Mouse (Mus musculus): Measurements from ENCODE around the gene Ermp1.
A peak's percentile ranks its signal among the peaks of the same experiment; 100 is the strongest.

The Ermp1 gene

DNA sequence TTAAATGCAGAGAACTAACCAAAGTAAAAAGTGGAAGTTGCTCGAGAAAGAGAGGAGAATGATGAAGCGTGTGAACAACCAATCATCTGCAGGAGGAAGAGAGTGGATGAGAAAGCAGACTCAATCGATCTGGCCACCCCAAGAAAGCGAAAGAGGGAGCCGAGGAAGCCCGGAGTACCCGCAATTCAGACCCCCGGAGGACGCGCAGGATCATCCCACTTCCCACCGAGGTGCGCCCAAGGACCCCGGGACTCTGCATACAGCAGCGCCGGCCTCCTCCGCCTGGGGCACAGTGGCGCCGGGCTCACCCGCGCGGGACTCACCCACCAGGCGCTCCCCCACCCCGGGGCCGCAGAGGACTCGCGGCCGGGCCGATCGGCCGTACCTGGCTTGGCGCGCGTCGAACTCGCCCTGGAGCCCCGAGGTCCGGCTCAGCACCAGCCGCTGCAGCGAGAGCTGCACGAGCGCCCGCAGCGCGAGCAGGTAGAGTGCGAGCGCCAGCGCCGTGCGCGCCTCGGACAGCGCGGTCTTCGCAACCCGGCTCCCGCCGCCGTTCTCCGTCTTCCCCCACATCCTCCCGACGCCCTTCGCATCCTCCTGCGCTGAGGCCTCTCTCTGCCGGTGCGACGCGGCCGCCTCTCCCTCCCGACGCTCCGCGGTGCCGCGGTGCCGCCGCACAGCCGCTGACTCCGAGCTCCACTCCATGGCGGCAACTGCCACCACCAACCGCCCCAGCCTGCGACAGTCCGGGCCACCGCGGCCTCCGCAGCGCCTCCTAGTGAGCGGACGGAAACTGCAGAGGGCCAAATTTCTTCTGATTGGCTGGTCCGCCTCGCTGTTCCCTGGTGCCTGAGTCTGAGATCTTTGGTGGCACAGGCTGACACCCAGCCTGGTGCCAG lies at the start of gene Ermp1:
Ermp1 (minus strand) TSS at position 765 of the 899 bp plus-strand sequence.
- DNase-seq (ENCODE audit: low read depth, low spot score) = peak; percentile 87

GRCm38 (mm10) chr19:29697245-29697874 lies 49.1 kb upstream of the Ermp1 start, which contains the start of gene Mlana:
Gene Mlana (plus strand): TSS chr19:29697824.
- DNase-seq (ENCODE audit: low read depth, low spot score) = peak; percentile 59

DNA sequence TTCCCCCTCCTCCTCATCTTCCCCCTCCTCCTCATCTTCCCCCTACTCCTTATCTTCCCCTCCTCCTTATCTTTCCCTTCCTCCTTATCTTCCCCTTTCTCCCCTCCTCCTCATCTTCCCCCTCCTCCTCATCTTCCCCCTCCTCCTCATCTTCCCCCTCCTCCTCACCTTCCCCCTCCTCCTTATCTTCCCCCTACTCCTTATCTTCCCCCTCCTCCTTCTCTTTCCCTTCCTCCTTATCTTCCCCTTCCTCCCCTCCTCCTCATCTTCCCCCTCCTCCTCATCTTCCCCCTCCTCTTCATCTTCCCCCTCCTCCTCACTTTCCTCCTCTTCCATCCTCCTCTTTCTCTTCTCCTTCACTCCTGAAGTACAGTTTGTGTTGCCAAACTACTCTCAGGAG lies 48.6 kb upstream of the Ermp1 start:
- DNase-seq (ENCODE audit: low read depth, low spot score) = no peak

DNA sequence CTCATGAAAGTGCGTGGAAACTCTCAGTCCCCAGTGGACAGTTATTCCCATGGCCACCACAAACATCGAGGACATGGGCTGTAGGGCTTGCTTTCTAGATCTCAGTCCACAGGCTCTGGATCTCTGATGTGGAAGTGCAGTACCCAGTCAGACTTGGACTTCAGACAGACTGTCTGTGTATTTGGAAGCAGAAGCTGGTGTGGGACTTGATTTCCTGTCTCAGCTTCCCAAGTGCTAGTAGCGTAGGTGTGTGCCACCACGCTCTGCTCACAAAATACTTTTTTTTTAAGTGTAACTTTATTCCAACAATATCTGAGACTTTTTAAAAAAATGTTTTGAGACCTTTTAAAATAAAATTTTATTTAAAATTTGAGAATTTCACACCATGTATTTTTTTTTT lies 48.1 kb upstream of the Ermp1 start:
- DNase-seq (ENCODE audit: low read depth, low spot score) = no peak

- DNase-seq (ENCODE audit: low read depth, low spot score) = no peak
Measured at GRCm38 (mm10) chr19:29695071-29695470, 46.9 kb upstream of the Ermp1 start.

GRCm38 (mm10) chr19:29683844-29684540 lies 35.8 kb upstream of the Ermp1 start:
- DNase-seq (ENCODE audit: low read depth, low spot score) = peak; percentile 83

- peak; percentile 36 for DNase-seq (ENCODE audit: low read depth, low spot score)
Measured at GRCm38 (mm10) chr19:29680182-29681152, 32.3 kb upstream of the Ermp1 start.

DNA sequence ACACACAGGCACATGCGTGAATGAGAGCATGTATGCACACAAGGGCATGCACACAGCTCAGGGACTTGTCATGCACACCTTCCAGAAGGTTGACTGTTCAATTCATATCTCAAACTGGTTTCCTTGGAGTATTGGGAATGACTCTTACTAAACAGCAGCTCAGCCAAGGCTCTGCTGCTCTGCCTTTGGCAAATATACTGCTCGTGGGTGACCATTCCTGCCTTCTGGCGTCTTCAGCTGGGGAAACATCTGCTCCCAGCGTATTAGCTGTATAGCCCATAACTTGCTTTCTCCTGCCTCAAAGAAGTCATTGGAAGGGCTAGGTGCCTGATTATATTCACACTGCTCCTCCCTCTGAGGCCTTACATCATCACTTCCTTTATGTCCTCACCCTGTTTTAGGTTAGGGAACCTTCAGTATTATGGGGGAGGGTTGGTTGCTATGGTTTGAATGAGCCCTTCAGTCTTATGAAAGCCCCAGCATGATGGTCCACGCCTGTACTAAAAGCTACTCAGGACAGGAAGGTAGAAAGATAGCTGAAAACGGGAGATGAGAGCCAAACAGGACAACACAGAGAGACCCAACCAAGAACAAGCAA lies 30.1 kb upstream of the Ermp1 start:
- DNase-seq (ENCODE audit: low read depth, low spot score) = no peak

GRCm38 (mm10) chr19:29676479-29677193 lies 28.4 kb upstream of the Ermp1 start:
- no peak for DNase-seq (ENCODE audit: low read depth, low spot score)

DNA sequence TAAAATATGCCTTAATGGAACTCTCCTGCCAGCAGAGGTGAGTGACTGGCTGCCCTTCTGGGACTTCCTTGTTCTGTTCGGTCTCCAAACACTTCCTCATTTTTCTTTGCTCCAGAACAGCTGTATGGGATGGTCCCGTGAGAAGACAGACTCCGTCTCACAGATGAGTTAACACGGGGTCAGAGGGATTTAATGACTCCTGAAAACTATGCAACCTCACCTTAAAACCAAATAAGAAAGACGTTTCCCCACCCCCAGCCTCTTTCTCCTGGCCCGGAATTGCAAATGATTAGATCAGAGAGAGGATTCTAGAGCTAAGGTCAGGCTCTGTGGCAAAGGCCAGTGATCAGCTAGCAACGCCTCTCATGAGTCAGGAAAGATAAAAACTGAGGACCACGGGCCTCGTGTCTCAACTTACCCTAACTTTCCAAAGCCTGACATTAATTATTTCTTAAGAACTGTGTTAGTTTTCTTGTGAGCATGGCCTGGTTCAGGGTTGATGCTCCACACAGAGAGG lies 27.4 kb upstream of the Ermp1 start:
- peak; percentile 23 for DNase-seq (ENCODE audit: low read depth, low spot score)

DNA sequence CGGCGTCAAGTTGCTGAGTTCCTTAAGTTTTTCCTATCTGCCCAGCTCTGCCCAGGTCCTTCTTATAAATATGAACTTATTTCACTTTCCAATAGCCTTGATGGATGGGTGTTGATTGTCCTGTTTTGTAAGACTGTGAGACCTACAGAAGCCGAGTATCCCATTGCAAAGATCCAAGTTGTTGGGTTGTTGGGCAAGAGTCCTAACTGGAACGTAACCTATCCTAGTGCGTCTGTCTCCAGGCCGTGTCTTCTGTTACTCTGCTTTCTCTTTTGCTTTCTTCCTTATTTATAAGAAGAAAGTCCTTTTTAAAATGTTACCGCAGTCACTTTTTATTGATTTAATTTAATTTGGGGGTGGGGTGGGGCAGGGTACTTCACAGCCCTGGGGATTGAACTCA lies 26.7 kb upstream of the Ermp1 start:
- DNase-seq (ENCODE audit: low read depth, low spot score) = no peak

DNA sequence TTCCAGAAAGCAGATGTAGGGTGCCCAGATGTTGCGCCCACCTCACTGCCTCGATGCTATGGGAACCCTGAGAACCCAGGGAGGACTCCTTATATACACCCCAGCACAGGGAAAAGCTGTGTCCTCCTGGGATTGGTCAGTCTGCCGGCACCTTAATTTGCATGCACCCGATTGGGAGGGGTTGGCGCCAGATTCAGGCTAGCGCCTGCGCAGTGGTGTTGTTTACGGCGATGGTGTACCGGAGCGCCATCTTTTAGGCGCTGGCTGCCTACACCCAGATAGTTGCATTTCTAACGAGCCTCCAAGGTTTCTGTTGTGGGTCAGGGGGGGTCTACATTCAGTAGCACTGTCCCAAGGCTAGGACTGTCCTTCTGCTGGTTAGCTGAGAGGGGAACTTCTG lies 24.4 kb upstream of the Ermp1 start:
- peak; percentile 83 for DNase-seq (ENCODE audit: low read depth, low spot score)

DNA sequence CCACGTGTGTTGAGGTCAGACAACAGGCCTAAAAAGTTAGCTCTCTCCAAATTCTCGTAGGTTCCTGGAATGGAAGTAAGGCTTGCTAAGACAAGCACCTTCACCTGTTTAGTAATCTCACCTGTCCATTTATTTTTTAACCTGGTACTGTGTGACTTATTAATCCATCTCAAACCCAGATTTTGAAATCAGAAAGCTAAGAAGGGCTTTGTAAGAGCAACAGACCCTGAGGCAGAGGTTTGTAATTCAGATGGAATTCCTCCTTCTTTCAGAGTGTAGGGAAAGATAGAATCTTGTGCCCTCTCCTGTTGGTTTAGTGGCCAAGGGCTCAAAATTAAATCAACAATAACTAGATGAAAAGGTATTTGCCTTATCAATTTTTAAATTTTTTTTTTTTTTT lies 22.9 kb upstream of the Ermp1 start:
- DNase-seq (ENCODE audit: low read depth, low spot score) = no peak

DNA sequence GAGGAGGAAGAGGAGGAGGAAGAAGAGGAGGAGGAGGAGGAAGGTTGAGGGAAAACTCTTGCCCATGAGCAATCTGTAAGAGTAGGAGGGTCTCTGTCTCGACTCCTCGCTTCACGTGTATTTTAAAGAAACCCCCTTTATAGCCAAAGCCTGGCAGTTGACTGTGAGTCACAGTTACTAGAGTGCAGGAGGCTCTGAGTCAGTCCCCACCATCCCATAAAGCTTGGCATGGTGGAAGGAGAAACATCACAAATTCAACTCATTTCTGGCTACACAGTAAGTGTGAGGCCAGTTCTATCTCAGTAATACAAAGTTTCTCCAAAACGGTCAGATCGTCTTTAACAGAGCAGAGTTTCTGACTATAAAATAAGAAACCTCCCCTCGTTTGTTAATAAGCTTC lies 22.0 kb upstream of the Ermp1 start:
- DNase-seq (ENCODE audit: low read depth, low spot score) = no peak

GRCm38 (mm10) chr19:29668135-29668534 lies 19.9 kb upstream of the Ermp1 start:
- no peak for DNase-seq (ENCODE audit: low read depth, low spot score)

GRCm38 (mm10) chr19:29666965-29667594 lies 18.9 kb upstream of the Ermp1 start:
- peak; percentile 26 for DNase-seq (ENCODE audit: low read depth, low spot score)

DNA sequence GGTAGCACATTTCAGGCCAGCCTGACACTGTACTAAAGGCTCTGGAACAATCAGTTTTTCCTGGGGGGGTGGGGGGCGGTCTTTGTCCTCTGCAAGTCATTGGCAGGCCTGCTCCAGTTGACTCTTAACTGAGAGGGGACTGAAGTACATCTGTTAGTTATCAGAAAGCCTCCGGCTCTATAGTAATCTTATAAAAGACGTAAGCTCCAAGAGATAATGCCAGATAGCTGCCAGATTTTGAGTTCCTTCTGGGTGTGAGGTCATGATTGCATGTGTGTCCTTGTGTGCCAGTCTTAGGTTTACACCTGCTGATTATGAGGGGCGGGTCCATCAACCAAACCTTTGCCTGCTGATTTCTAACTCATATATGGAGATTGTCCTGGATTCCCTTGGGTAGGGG lies 17.9 kb upstream of the Ermp1 start:
- DNase-seq (ENCODE audit: low read depth, low spot score) = no peak

GRCm38 (mm10) chr19:29664934-29665333 lies 16.7 kb upstream of the Ermp1 start:
- DNase-seq (ENCODE audit: low read depth, low spot score) = peak; percentile 14

DNA sequence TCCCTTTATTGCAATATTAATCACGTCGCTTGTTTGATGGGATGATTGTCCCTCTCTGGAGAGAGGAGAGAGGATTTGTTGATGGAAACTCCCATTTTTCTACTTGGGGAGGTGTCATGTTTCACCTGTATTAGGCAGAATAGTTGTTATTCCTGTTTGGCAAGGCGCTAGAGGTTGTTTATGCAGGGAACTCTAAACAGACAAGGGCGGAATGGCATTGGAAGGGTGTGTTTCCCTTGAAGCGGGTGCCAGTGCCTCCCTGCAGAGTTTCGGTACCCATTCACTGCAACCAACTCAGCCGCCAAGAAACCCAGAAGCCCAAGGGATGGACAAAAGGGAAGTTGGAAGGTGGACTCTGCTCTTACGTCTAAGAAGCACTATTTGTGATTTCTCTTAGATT lies 15.6 kb upstream of the Ermp1 start:
- no peak for DNase-seq (ENCODE audit: low read depth, low spot score)

Data from ES-CJ7 (cell line).